Mouse (Mus musculus): ENCODE results near the gene Slc45a2.

DNA sequence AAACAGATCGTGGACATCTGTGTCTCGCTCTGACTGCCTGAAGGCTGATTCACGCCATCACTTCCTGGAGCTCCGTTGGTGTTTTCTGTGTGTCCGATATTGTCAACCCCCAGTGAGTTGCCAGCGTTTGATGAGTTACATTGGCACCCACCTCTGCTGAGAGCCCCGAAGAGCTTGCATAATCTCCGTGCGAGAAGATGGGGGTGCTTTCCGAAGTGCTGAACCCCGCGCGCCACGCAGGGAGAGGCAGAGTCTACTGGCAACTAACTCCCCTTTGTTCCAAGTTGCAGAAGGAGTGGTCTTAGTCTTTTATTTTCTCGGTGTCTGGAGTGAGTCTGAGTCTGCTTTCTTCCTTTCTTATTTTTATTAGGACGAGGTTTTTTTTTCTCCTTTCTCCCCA is 37.2 kb downstream of the Slc45a2 start, which contains the start of gene Rxfp3:
- TF ChIP-seq CTCF (IDR thresholded peaks at IDR 0.05; ENCODE audit: low read depth) (no peak), EP300 (IDR thresholded peaks at IDR 0.05; ENCODE audit: low read depth) (no peak)

All from liver, postnatal 0 days (tissue).